Mouse (Mus musculus) liver, embryonic 14.5 days (tissue): Measurements from ENCODE around the gene Morn1. TPM values are rescaled to one million over a fixed set of nuclear protein-coding genes. Genes with fewer than 3 reads are reported as not detected.

Experiments used
- ATAC-seq: fragments of 200-750 bp; cut with Nextera tagmentation; 2 replicates; pipeline ENCODE4 v1.8.0; 2017; ENCODE audit warnings: moderate number of reproducible peaks, mild to moderate bottlenecking, moderate library complexity; ENCODE audit not compliant: insufficient read depth
- DNase-seq, 3 experiments: peaks; one replicate each; pipeline ENCODE4 v3.0.0-alpha.2; 2012 to 2013; ENCODE audit warnings: low read depth in 3 of 3, low spot score in 3 of 3
- H3K27ac ChIP-seq: fragments of 300-500 bp; sonication (generic); 2 replicates; pipeline ENCODE4 v1.5.1; 2014; ENCODE audit warnings: moderate library complexity, mild to moderate bottlenecking, control low read depth, inconsistent platforms
- H3K27me3 ChIP-seq: fragments of 300-500 bp; sonication (generic); 2 replicates; pipeline ENCODE4 v1.6.1; 2014; ENCODE audit warnings: mild to moderate bottlenecking, low read length, moderate library complexity; ENCODE audit not compliant: control insufficient read depth, insufficient read depth
- H3K36me3 ChIP-seq: fragments of 300-500 bp; sonication (generic); replicated peaks from 2 replicates; pipeline ENCODE4 v1.6.1; 2014; ENCODE audit warnings: low read depth; ENCODE audit not compliant: control insufficient read depth, insufficient read depth
- H3K4me1 ChIP-seq, 2 experiments: fragments of 200-500 bp in 1 of 2; fragments of 300-500 bp in 1 of 2; sonication (generic) in 1 of 2; replicated peaks; 2 replicates each; pipeline ENCODE4 v1.6.1; 2012 to 2014; ENCODE audit warnings: antibody characterized with exemption in 1 of 2, inconsistent platforms in 1 of 2, low read length in 1 of 2; ENCODE audit not compliant: control insufficient read depth in 2 of 2, insufficient read depth in 2 of 2
- H3K4me2 ChIP-seq: fragments of 300-500 bp; sonication (generic); 2 replicates; pipeline ENCODE4 v1.6.1; 2014; ENCODE audit warnings: low read depth, mild to moderate bottlenecking, control low read depth, moderate library complexity
- H3K4me3 ChIP-seq, 2 experiments: fragments of 200-500 bp in 1 of 2; fragments of 300-500 bp in 1 of 2; sonication (generic) in 1 of 2; 2 replicates each; pipeline ENCODE4 v1.5.1; 2012 to 2014; ENCODE audit warnings: low read depth in 2 of 2, low read length in 2 of 2, mild to moderate bottlenecking in 2 of 2, control low read depth in 1 of 2, inconsistent platforms in 1 of 2, moderate library complexity in 1 of 2; ENCODE audit not compliant: insufficient read depth in 1 of 2
- H3K9ac ChIP-seq: fragments of 300-500 bp; sonication (generic); replicated peaks from 2 replicates; pipeline ENCODE4 v1.6.1; 2014; ENCODE audit warnings: mild to moderate bottlenecking, control low read depth, moderate library complexity
- H3K9me3 ChIP-seq: fragments of 300-500 bp; sonication (generic); 2 replicates; pipeline ENCODE4 v1.6.1; 2016; ENCODE audit warnings: low read length, mixed read lengths; ENCODE audit not compliant: control insufficient read depth
- CTCF ChIP-seq: IDR thresholded peaks from 2 replicates; pipeline ENCODE4 v1.5.1; 2016; ENCODE audit warnings: antibody characterized with exemption, low read depth, control low read depth
- EP300 ChIP-seq: IDR thresholded peaks from 2 replicates; pipeline ENCODE4 v1.6.1; 2016; ENCODE audit warnings: antibody characterized with exemption, low read depth
- WGBS: fragments of 180-500 bp; shearing (Covaris S2); extraction: QIAGEN DNeasy Blood & Tissue Kit; methylation state at CpG from one replicate; pipeline ENCODE4 v1.1.7; 2014; ENCODE audit not compliant: insufficient replicate concordance; 5-methylcytosine and 5-hydroxymethylcytosine counted together
- polyA plus RNA-seq, 2 experiments: library from polyadenylated mRNA; depleted of rRNA in 1 of 2; stranded (reverse) in 1 of 2; unstranded in 1 of 2; fragments of >200 nt; fragmentation: Nextera tagmentation in 1 of 2; extraction: Ambion mirVana in 1 of 2; gene quantifications; 2 replicates each; pipeline versions ENCODE4 v1.2.1 to v1.2.3; 2012 to 2014

The Morn1 gene
- polyA plus RNA-seq, 2 experiments = 0.85 to 1.1 TPM

DNA sequence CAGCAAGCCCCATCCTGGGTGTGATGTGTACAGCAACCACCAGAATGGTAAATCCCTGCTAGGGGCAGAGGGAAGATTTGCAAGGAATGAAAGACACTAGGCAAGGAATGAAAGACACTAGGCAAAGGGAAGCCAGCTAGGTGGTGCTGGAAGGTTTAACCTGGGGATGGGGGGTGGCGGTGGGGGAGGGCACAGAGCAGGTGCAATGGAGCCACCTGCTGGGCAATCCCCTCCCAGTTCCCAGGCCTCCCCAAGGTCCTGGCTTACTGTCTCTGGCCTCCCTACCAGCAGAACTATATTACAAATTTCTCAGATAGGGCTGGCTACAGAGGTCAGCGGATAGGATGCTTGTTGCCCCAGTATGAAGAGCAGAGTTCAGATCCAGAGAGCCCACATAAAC lies 21.9 kb upstream of the Morn1 start:
- TF ChIP-seq EP300 (no peak), CTCF (peak; percentile 10; the same call in 1 of the 2 replicates)
- H3K9ac ChIP-seq = no peak overlapping the region
- 76% methylated on average over 2 of the region's 2 CpGs for WGBS
- peaks cover 3% of the 10 kb centered on the region; the same call in 1 of the 2 replicates for H3K36me3 ChIP-seq
- no peak overlapping the region for H3K4me3 ChIP-seq
- ATAC-seq (no peak), DNase-seq (no peak)
- no peaks in the 10 kb centered on the region for H3K27me3 ChIP-seq
- no peak overlapping the region for H3K27ac ChIP-seq
- H3K4me1 ChIP-seq = peaks cover 7 to 13% of the 10 kb centered on the region in 2 experiments; a peak in 3 of 4 replicates
- H3K9me3 ChIP-seq = no peaks in the 10 kb centered on the region
- no peak overlapping the region for H3K4me2 ChIP-seq

- Histone ChIP-seq H3K36me3 (peaks cover 15% of the 10 kb centered on the region), H3K9me3 (no peaks in the 10 kb centered on the region), H3K9ac (peak overlapping the region; percentile 47), H3K4me3 (peak overlapping the region; percentile 44 to 57), H3K27me3 (no peaks in the 10 kb centered on the region), H3K4me1 (peaks cover 7 to 13% of the 10 kb centered on the region in 2 experiments; a peak in 3 of 4 replicates), H3K4me2 (peak overlapping the region; percentile 84), H3K27ac (peak overlapping the region; percentile 43)
- peak; percentile 94 for TF ChIP-seq CTCF
- no peak for TF ChIP-seq EP300
- DNase-seq (peak; percentile 74 to 81 (median 81)), ATAC-seq (peak; percentile 65)
- WGBS = 5% methylated on average over 15 of the region's 15 CpGs
Measured at GRCm38 (mm10) chr4:155065970-155066833, 20.2 kb upstream of the Morn1 start.

GRCm38 (mm10) chr4:155066834-155067522 lies 19.4 kb upstream of the Morn1 start, which contains the start of gene Pex10:
Gene Pex10, plus strand, starts transcription at chr4:155067016.
- Histone ChIP-seq H3K4me2 (peak within 1 kb of the TSS; percentile 84), H3K27ac (peak within 1 kb of the TSS; percentile 50), H3K36me3 (peaks cover 21% of the 10 kb centered on the region), H3K4me1 (peaks cover 7 to 13% of the 10 kb centered on the region in 2 experiments; a peak in 3 of 4 replicates), H3K4me3 (peak within 1 kb of the TSS; percentile 57 to 77), H3K9me3 (no peaks in the 10 kb centered on the region), H3K9ac (peak within 1 kb of the TSS; percentile 75), H3K27me3 (no peaks in the 10 kb centered on the region)
- WGBS = under 1% methylated on average over 48 of the region's 48 CpGs
- DNase-seq (peak; percentile 95 to 97 (median 95)), ATAC-seq (peak; percentile 91)
- TF ChIP-seq CTCF = no peak; the same call in 1 of the 2 replicates
- no peak for TF ChIP-seq EP300

- DNase-seq (no peak), ATAC-seq (no peak)
- no peak overlapping the region for H3K27ac ChIP-seq
- no peak overlapping the region for H3K9ac ChIP-seq
- H3K4me2 ChIP-seq = peak overlapping the region; percentile 84
- peaks cover 7 to 13% of the 10 kb centered on the region in 2 experiments; a peak in 3 of 4 replicates for H3K4me1 ChIP-seq
- H3K9me3 ChIP-seq = no peaks in the 10 kb centered on the region
- H3K4me3 ChIP-seq = no peak overlapping the region
- WGBS = 87% methylated on average over 20 of the region's 20 CpGs
- H3K27me3 ChIP-seq = no peaks in the 10 kb centered on the region
- TF ChIP-seq CTCF (no peak), EP300 (no peak)
- peaks cover 33% of the 10 kb centered on the region for H3K36me3 ChIP-seq
Measured at GRCm38 (mm10) chr4:155068357-155068972, 17.9 kb upstream of the Morn1 start.
